Mouse (Mus musculus) heart, adult 8-10 months (tissue): ENCODE measurements around the gene Lbhd1. TPM values are rescaled to one million over a fixed set of nuclear protein-coding genes. Genes with fewer than 3 reads are reported as not detected.

Source experiments
- DNase-seq: peaks from one replicate; pipeline ENCODE4 v3.0.0; 2022; ENCODE audit warnings: low spot score
- total RNA-seq, 4 experiments: library from RNA; stranded (reverse); gene quantifications; 2 replicates each; pipeline ENCODE4 v1.2.4; 2022

Lbhd1 gene
- total RNA-seq, 4 experiments from 2014 or later: 1.8 to 6.1 (median 4.4) TPM

- DNase-seq: no peak
These were observed 28.3 kb downstream of the Lbhd1 start for GRCm38 (mm10) chr19:8911810-8912209.

- DNase-seq: no peak
These were observed 30.7 kb downstream of the Lbhd1 start for GRCm38 (mm10) chr19:8914212-8914611.

GRCm38 (mm10) chr19:8919000-8919399 lies 35.5 kb downstream of the Lbhd1 start:
- DNase-seq: no peak

- DNase-seq: no peak
These were observed 36.1 kb downstream of the Lbhd1 start for GRCm38 (mm10) chr19:8919684-8920072.

GRCm38 (mm10) chr19:8920073-8920736 lies 36.7 kb downstream of the Lbhd1 start, which contains the start of gene B3gat3:
Gene B3gat3, plus strand, starts transcription at chr19:8920374.
- DNase-seq: peak; percentile 98

- DNase-seq: no peak
These were observed 37.3 kb downstream of the Lbhd1 start for GRCm38 (mm10) chr19:8920836-8921291.

GRCm38 (mm10) chr19:8921741-8922140 lies 38.2 kb downstream of the Lbhd1 start:
- DNase-seq: no peak

GRCm38 (mm10) chr19:8926766-8927165 lies 43.2 kb downstream of the Lbhd1 start:
- no peak for DNase-seq

- no peak for DNase-seq
These were observed 44.5 kb downstream of the Lbhd1 start for GRCm38 (mm10) chr19:8927891-8928525.

GRCm38 (mm10) chr19:8928689-8929223 lies 45.2 kb downstream of the Lbhd1 start:
- DNase-seq: no peak

- peak; percentile 95 for DNase-seq
These were observed 45.9 kb downstream of the Lbhd1 start, which contains the start of the genes Rom1 and Eml3 for GRCm38 (mm10) chr19:8929224-8930088. Gene Rom1, minus strand, starts transcription at chr19:8929356. Gene Eml3, plus strand, starts transcription at chr19:8929552.

- no peak for DNase-seq
These were observed 46.6 kb downstream of the Lbhd1 start for GRCm38 (mm10) chr19:8930117-8930516.

- DNase-seq: no peak
These were observed 47.2 kb downstream of the Lbhd1 start for GRCm38 (mm10) chr19:8930771-8931170.

GRCm38 (mm10) chr19:8936736-8937135 lies 53.2 kb downstream of the Lbhd1 start:
- DNase-seq: no peak

- DNase-seq: no peak
These were observed 57.1 kb downstream of the Lbhd1 start for GRCm38 (mm10) chr19:8940526-8941133.

- DNase-seq: no peak
These were observed 57.6 kb downstream of the Lbhd1 start for GRCm38 (mm10) chr19:8941136-8941514.

GRCm38 (mm10) chr19:8941515-8942217 lies 58.1 kb downstream of the Lbhd1 start, which contains the start of gene Mta2:
Gene Mta2, plus strand, starts transcription at chr19:8941875.
- peak; percentile 91 for DNase-seq
